Mouse (Mus musculus) embryonic fibroblast, embryonic 13.5 days (primary cell): Measurements from ENCODE around the gene Fbxo10. TPM values are rescaled to one million over a fixed set of nuclear protein-coding genes. Genes with fewer than 3 reads are reported as not detected.

ENCODE experiments used
- H3K27ac ChIP-seq: 2 replicates; pipeline ENCODE4 v1.5.1; 2012; ENCODE audit warnings: low read length, control low read depth, inconsistent platforms; ENCODE audit not compliant: insufficient read depth
- H3K4me1 ChIP-seq: 2 replicates; pipeline ENCODE4 v1.6.1; 2011; ENCODE audit warnings: low read length; ENCODE audit not compliant: control insufficient read depth, insufficient read depth
- H3K4me3 ChIP-seq: 2 replicates; pipeline ENCODE4 v1.5.1; 2011; ENCODE audit warnings: mild to moderate bottlenecking, control low read depth, low read length; ENCODE audit not compliant: insufficient read depth
- CTCF ChIP-seq: IDR thresholded peaks from 2 replicates; pipeline ENCODE4 v1.5.1; 2011; ENCODE audit warnings: mild to moderate bottlenecking, control low read depth, low read length, moderate library complexity, borderline replicate concordance; ENCODE audit not compliant: insufficient read depth
- POLR2A ChIP-seq: IDR thresholded peaks from 2 replicates; pipeline ENCODE4 v1.6.1; 2011; ENCODE audit warnings: low read depth, mild to moderate bottlenecking, control low read depth, low read length, moderate library complexity
- polyA plus RNA-seq: library from polyadenylated mRNA; stranded (reverse); fragments of >200 nt; gene quantifications from 2 replicates; pipeline ENCODE4 v1.2.4, GENCODE M21; 2011; ENCODE audit warnings: low read depth; ENCODE audit not compliant: missing spikeins, insufficient read length

The Fbxo10 gene
- polyA plus RNA-seq, 1 experiment = 14.0 TPM

DNA sequence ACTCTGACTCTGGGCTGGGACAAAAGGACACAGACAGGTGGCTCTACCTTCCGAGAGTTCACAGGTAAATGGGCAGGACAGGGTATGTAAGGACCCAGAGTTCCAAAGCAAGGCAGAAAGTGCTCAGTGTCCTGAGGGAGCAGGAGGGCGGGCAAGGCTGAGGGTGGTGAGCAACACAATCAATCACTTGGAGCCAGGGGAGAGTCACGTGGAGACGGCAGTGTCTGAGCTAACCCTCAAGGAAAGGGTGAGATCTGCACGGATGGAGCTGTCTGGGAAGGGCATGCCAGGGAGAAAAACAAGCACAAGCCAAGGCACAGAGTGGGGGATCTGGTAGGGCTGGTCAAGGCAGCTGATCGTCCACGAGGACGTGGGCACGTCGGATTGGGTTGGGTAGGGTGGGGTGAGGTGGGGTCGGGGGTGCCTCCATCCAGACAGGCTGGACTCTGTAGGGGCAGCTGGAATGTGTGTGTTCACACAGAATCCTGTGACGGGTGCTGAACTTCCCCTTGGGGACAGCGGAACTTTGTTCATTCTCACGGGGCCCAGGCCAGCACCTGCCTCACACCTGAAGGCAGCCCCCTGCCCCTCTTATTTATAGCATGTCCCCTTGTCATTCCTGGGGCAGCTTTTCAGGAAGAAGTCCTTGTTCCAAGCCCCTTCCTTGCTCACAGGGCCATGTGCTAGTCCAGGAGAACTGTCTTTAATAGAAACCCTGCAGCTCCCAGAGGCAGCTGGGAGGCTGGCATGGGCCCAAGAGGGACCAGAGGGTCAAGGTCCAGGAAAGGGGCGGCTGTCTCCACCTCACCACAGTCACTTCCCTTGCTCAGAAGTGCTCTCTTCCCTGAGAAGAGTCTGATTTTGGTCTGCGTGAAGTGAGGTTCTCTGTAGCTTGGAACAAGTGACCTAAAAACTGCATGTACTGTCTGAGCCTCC lies 49.4 kb downstream of the Fbxo10 start:
- TF ChIP-seq POLR2A (no peak), CTCF (no peak)
- no peak overlapping the region for H3K4me3 ChIP-seq
- H3K4me1 ChIP-seq = 0 out of 2 replicates have a peak, but pooled peaks cover 5% of the 10 kb centered on the region
- H3K27ac ChIP-seq = no peak overlapping the region

DNA sequence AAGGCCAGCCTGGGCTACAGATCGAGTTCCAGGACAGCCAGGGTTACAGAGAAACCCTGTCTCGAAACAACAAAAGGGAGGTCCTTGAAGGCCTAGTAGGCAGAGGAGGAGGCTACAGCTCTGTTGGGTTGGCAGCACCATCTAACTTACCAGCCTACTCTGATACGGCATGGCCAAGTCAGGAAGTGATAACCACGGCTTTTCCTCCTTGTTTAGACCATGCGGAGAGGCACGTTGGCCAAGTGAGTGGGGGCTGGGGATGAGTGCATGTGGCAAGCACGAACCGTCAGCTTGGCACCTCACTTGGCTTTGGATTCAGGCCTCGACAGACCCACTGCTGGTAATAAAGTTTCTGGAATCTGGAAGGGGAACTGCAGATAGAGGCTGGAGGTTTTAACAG lies 51.8 kb downstream of the Fbxo10 start:
- TF ChIP-seq CTCF (no peak), POLR2A (no peak)
- Histone ChIP-seq H3K4me1 (0 out of 2 replicates have a peak, but pooled peaks cover 5% of the 10 kb centered on the region), H3K4me3 (no peak overlapping the region), H3K27ac (no peak overlapping the region)

DNA sequence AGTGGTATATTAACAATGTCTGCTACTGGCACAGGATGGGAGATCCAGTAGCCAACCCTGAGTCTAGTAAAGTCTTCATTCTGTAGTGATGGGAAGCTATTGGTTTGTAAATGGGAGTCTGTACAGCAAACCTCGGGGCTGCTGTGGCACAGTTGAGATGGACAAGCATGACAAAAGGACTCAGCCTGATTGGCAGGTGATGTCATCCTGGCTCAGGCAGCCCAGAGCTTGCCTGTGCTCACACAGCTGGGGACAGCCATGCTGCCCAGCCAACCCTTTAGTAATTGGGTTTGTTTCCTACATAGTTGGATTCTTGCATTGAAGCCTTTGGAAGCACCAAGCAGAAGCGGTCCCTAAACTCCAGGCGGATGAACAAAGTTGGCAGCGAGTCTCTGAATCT lies 57.9 kb downstream of the Fbxo10 start:
- no peak for TF ChIP-seq POLR2A
- TF ChIP-seq CTCF = no peak
- no peak overlapping the region for H3K27ac ChIP-seq
- H3K4me3 ChIP-seq = no peak overlapping the region
- no peaks in the 10 kb centered on the region for H3K4me1 ChIP-seq

DNA sequence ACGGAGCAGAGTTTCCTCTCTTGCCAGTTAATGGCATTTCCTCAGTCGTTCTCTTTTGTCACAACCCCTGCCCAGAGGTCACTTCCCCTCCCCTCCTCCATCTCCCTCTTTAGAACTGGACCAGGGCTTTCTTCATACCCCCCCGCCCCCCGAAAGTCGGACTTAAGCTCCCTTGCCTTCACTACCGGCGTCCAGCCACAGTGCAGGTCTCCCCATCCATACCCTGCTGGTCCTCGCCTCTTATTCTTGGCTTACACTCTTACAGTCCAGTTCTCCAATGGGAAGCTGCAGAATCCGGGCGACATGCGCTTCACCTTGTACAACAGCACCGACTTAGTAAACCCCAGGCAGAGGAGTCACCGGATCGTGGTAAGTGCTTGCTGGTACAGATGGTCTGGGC lies 65.4 kb downstream of the Fbxo10 start:
- Histone ChIP-seq H3K4me3 (peak overlapping the region; percentile 82), H3K4me1 (peaks cover 3% of the 10 kb centered on the region; the same call in 1 of the 2 replicates), H3K27ac (no peak overlapping the region)
- TF ChIP-seq CTCF (no peak), POLR2A (no peak)

DNA sequence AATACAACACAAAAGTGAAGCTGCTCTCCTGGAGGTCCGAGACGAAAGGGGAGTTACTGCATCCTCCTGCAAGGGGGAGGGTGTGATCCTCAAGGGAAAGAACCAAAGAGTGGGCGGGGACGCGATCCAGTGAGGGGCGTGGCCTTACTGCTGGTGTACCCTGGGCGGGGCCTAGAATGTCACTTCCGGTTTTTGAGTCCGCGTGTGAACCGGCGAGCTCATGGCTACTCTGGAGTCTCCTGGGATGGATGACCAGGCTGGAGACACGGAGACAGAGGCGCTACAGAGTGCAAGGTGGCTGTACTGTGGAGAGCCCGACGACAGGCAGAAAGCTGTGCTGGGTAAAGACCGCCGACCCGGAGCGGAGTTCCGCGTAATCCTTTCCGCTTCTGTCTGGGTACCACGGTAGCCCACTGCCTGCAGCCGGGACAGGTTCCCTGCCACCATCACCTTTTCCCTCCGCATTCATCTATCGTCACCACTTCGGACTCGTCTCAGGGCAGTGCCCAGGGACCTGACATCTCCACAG lies 65.9 kb downstream of the Fbxo10 start, which contains the start of gene Polr1e:
TSS of gene Polr1e (plus strand) at position 132 of the 529 bp plus-strand sequence.
- peak within 1 kb of the TSS; percentile 82 for H3K4me3 ChIP-seq
- H3K27ac ChIP-seq = 0 out of 2 replicates have a peak within 1 kb of the TSS, but pooled peaks have one; percentile 15
- peak; percentile 86 for TF ChIP-seq POLR2A
- no peak for TF ChIP-seq CTCF
- peaks cover 3% of the 10 kb centered on the region; the same call in 1 of the 2 replicates for H3K4me1 ChIP-seq

DNA sequence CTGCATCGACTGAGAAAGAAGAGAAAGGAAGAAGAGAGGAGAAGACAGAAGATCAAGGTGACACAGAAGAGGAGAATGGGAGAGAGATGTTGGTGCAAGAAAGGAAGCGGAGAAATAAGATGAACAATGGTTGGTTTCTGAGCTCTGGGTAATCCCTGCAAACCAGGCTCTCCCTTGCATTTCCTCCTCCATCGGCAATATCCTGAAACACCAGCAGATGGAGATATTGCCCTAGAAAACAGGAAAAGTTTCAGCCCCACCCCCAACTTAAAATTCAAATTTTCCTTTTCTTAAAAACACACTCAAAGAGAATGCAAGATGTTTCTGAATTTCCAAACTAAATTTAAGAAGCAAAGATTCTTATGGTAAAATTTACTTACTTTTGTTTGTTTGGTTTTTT lies 68.8 kb downstream of the Fbxo10 start:
- TF ChIP-seq CTCF = no peak
- Histone ChIP-seq H3K4me3 (no peak overlapping the region), H3K4me1 (peaks cover 3% of the 10 kb centered on the region; the same call in 1 of the 2 replicates), H3K27ac (no peak overlapping the region)

DNA sequence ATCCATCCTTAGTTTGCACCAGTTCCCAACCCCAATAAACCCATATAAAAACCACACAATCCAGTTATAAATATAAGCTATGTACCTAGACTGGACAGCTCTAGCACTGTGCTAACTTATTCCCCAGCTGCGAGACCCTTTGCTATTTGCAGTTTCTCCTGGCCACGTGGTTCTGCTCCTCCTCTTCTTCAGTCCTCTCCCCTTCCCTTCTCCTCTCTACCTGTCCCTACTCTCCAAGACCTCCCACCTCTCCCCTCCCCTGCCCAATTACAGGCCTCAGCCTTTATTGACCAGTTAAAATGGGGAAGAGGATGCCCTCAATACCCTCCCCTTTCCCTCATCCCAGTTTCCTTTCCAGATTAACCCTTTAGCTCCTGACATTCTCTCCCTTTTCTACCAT lies 70.9 kb downstream of the Fbxo10 start:
- peak overlapping the region; percentile 78; the same call in 1 of the 2 replicates for H3K4me3 ChIP-seq
- H3K4me1 ChIP-seq = no peaks in the 10 kb centered on the region; the same call in 1 of the 2 replicates
- no peak for TF ChIP-seq CTCF
- TF ChIP-seq POLR2A = no peak
- no peak overlapping the region for H3K27ac ChIP-seq

DNA sequence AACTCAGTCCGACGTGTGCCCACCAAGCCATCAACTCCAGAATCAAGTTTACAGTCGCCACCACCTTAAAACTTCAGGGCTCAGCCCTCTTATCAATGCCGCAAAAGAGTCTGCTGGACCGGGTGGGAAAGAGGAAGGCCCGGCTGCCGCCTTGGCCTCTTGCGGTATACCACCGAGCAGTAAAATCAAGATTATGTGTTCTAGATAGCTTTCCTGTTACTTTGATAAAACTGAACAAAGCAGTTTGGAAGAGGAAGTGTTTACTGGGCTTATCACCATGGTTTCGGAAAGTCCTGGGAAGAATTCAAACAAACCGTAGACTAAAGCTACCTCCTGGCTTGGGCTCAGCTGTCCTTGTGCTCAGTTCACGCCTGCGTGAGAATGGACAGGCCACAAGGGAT lies 71.4 kb downstream of the Fbxo10 start:
- Histone ChIP-seq H3K4me3 (peak overlapping the region; percentile 78), H3K27ac (peak overlapping the region; percentile 16), H3K4me1 (no peaks in the 10 kb centered on the region; the same call in 1 of the 2 replicates)
- no peak for TF ChIP-seq CTCF
- TF ChIP-seq POLR2A = no peak

DNA sequence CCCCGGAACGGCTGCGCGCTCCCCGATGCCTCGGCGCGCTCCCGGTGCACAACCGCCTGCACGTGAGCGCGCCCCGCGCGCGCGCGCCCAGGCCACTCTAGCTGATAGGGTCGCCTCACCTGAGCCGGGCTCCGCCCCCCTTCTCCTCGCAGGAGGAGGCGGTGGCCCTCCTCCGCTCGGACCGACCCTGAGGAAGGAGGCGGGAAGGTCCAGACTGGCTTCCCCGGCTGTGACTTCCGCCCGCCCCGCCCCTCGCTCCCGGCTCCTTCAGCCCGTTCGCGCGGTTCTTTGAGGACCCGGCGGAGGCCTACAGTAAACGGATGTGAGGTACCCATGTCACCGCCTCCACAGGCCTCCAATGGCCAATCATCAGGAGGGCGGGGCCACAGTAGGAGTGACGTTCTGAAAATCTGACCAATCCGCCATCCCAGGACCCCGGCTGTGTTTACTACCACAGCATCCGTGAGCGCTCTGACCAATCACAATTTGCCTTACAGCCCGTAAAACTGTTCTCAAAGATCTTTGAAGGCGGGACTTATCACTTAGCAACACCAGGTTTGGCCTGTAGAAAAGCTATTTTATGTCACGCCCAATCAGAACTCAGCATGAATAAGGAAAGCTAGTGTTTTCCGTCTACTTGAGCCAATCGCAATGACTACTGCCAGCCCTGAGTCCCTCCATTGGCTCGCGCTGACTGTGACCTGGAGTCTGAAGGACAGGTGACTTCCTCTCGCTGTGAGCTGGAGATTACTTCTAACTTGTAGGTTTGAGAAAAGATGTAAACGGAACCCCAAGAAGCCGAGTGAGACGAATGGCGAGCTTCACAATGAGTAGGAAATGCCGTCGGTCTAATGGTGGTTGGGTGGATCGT lies 72.1 kb downstream of the Fbxo10 start, which contains the start of gene Zbtb5:
TSS of gene Zbtb5 (minus strand) at position 308 of the 871 bp plus-strand sequence.
- peak within 1 kb of the TSS; percentile 85 for H3K27ac ChIP-seq
- no peaks in the 10 kb centered on the region; the same call in 1 of the 2 replicates for H3K4me1 ChIP-seq
- H3K4me3 ChIP-seq = peak within 1 kb of the TSS; percentile 78
- peak; percentile 68 for TF ChIP-seq POLR2A
- TF ChIP-seq CTCF = no peak
